Mouse (Mus musculus): Measurements from ENCODE around the gene Pex19. TPM values are rescaled to one million over a fixed set of nuclear protein-coding genes. Genes with fewer than 3 reads are reported as not detected.

Pex19 gene
- polyA plus RNA-seq, 1 experiment = 85.8 TPM

DNA sequence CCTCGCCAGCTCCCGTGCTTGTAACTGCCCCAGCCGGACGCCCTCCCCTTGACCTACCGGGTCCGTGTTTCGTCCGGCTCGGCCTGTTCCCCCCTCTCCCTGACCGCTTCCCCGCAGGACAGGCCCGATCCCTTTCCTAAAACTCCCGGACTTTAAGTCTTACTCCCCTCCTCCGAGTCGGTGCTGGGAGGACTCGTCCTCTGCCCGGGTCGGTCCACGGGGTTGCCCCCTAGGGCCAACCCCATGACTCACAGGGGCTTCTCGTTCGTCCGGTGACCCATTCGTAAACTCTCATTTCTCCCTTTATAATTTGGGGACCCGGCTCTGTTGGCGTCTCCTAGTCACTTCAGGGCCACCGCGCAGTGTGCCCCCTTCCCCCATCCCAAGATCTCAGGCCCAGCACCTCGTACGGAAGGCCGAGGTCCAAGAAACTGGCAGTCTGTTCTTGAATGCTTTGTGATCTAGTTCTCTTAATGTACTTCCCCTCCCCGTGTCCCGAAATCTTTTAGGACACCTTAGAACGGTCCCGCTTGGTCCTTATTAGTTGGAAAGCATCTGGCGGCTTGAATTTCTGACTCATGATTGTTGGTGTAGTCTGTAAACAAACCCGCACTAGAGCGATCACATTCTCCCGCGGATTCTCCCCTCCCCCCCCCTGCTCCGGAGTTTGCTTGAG lies 21.9 kb downstream of the Pex19 start:
- peak overlapping the region; percentile 88 for H3K4me3 ChIP-seq (ENCODE audit: insufficient read depth, low read length)
- no peak for TF ChIP-seq CTCF (IDR thresholded peaks at IDR 0.05; ENCODE audit: extremely low read depth, insufficient read depth, low read length)
- no peak for TF ChIP-seq POLR2A (IDR thresholded peaks at IDR 0.05; ENCODE audit: extremely low read depth, insufficient read depth, low read length)
- H3K27ac ChIP-seq (ENCODE audit: insufficient read depth, low read length) = peak overlapping the region; percentile 97
- H3K4me1 ChIP-seq (ENCODE audit: control insufficient read depth, insufficient read depth, low read length) = no peaks in the 10 kb centered on the region; the same call in 1 of the 2 replicates

DNA sequence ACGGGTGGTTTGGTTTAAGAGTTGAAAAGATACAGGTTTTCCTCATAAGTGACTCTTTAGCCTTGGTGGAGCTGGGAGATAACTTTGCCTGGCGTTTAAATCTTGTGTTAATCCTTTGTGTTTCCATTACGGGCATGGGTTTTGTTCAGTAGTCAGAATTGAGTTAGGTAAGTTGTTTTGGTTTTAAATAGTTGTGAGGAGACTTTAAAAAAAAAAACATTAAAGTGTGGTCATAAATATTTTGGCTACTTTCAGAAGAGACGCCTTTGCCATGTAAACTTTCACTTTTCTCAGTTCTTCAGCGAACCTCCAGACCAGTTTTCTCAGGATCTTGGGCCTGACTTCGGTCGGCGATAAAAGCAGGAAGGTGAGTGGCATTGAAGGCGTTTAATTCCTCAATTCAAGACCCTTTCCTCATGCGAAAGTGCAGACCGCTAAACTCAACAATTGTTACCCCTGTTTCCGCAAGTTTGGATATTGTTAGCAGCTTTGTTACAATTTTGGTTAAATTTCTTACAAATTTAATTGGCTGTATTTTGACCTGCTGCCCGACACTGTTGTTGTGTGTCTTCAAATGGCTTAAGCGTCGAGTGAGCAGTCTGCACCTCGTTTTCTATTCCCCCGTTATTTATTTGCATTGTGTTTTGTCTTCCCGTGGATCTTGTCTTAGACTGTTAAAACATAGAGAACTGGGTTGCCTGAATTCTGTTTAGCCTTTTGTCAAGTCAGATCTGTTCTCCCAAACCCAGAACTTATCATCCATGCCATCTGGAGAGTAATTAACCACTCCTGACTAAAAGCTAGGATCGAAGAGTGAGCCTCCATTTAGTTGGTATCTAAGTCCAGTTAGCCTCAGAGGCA lies 22.6 kb downstream of the Pex19 start:
- Histone ChIP-seq H3K4me1 (ENCODE audit: control insufficient read depth, insufficient read depth, low read length) (no peaks in the 10 kb centered on the region; the same call in 1 of the 2 replicates), H3K4me3 (ENCODE audit: insufficient read depth, low read length) (peak overlapping the region; percentile 88), H3K27ac (ENCODE audit: insufficient read depth, low read length) (no peak overlapping the region)
- no peak for TF ChIP-seq POLR2A (IDR thresholded peaks at IDR 0.05; ENCODE audit: extremely low read depth, insufficient read depth, low read length)
- TF ChIP-seq CTCF (IDR thresholded peaks at IDR 0.05; ENCODE audit: extremely low read depth, insufficient read depth, low read length) = no peak

- TF ChIP-seq CTCF (IDR thresholded peaks at IDR 0.05; ENCODE audit: extremely low read depth, insufficient read depth, low read length) (no peak), POLR2A (IDR thresholded peaks at IDR 0.05; ENCODE audit: extremely low read depth, insufficient read depth, low read length) (no peak)
- H3K4me1 ChIP-seq (ENCODE audit: control insufficient read depth, insufficient read depth, low read length) = peaks cover 1% of the 10 kb centered on the region; the same call in 1 of the 2 replicates
- H3K4me3 ChIP-seq (ENCODE audit: insufficient read depth, low read length) = no peak overlapping the region
- H3K27ac ChIP-seq (ENCODE audit: insufficient read depth, low read length) = no peak overlapping the region
These were observed 28.0 kb downstream of the Pex19 start for GRCm38 (mm10) chr1:172154536-172154935.

GRCm38 (mm10) chr1:172155518-172155917 lies 29.0 kb downstream of the Pex19 start:
- H3K4me3 ChIP-seq (ENCODE audit: insufficient read depth, low read length) = no peak overlapping the region
- peaks cover 1% of the 10 kb centered on the region; the same call in 1 of the 2 replicates for H3K4me1 ChIP-seq (ENCODE audit: control insufficient read depth, insufficient read depth, low read length)
- no peak overlapping the region for H3K27ac ChIP-seq (ENCODE audit: insufficient read depth, low read length)
- TF ChIP-seq POLR2A (IDR thresholded peaks at IDR 0.05; ENCODE audit: extremely low read depth, insufficient read depth, low read length) (no peak), CTCF (IDR thresholded peaks at IDR 0.05; ENCODE audit: extremely low read depth, insufficient read depth, low read length) (no peak)

GRCm38 (mm10) chr1:172159970-172160369 lies 33.4 kb downstream of the Pex19 start:
- peaks cover 4% of the 10 kb centered on the region for H3K4me1 ChIP-seq (ENCODE audit: control insufficient read depth, insufficient read depth, low read length)
- no peak for TF ChIP-seq POLR2A (IDR thresholded peaks at IDR 0.05; ENCODE audit: extremely low read depth, insufficient read depth, low read length)
- no peak for TF ChIP-seq CTCF (IDR thresholded peaks at IDR 0.05; ENCODE audit: extremely low read depth, insufficient read depth, low read length)
- no peak overlapping the region for H3K4me3 ChIP-seq (ENCODE audit: insufficient read depth, low read length)
- H3K27ac ChIP-seq (ENCODE audit: insufficient read depth, low read length) = no peak overlapping the region

- TF ChIP-seq CTCF (IDR thresholded peaks at IDR 0.05; ENCODE audit: extremely low read depth, insufficient read depth, low read length) (no peak), POLR2A (IDR thresholded peaks at IDR 0.05; ENCODE audit: extremely low read depth, insufficient read depth, low read length) (no peak)
- Histone ChIP-seq H3K27ac (ENCODE audit: insufficient read depth, low read length) (no peak overlapping the region), H3K4me1 (ENCODE audit: control insufficient read depth, insufficient read depth, low read length) (peaks cover 4% of the 10 kb centered on the region), H3K4me3 (ENCODE audit: insufficient read depth, low read length) (no peak overlapping the region)
These were observed 34.0 kb downstream of the Pex19 start for GRCm38 (mm10) chr1:172160508-172160907.

- Histone ChIP-seq H3K4me3 (ENCODE audit: insufficient read depth, low read length) (no peak overlapping the region), H3K4me1 (ENCODE audit: control insufficient read depth, insufficient read depth, low read length) (peaks cover 4% of the 10 kb centered on the region), H3K27ac (ENCODE audit: insufficient read depth, low read length) (no peak overlapping the region)
- TF ChIP-seq CTCF (IDR thresholded peaks at IDR 0.05; ENCODE audit: extremely low read depth, insufficient read depth, low read length) (peak; percentile 44; the same call in 1 of the 2 replicates), POLR2A (IDR thresholded peaks at IDR 0.05; ENCODE audit: extremely low read depth, insufficient read depth, low read length) (no peak)
These were observed 35.5 kb downstream of the Pex19 start for GRCm38 (mm10) chr1:172162009-172162408.

DNA sequence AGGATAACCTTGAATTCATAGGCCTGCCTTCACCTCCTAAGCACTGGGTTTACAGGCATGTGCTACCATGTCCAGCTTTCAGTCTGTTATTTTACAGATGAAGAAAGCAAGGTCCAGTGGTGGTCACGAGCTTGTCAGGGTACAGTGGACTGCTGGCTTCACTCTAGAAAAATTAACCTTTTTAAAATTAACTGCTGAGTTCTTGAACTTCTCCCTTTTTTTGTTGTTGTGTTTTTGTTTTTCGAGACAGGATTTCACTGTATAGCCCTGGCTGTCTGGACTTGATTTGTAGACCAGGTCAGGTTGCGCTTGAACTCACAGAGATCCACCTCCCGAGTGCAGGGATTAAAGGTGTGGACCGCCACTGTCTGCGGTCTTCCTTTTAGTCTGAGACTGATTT lies 36.4 kb downstream of the Pex19 start:
- H3K4me1 ChIP-seq (ENCODE audit: control insufficient read depth, insufficient read depth, low read length) = peaks cover 4% of the 10 kb centered on the region
- H3K4me3 ChIP-seq (ENCODE audit: insufficient read depth, low read length) = no peak overlapping the region
- no peak for TF ChIP-seq CTCF (IDR thresholded peaks at IDR 0.05; ENCODE audit: extremely low read depth, insufficient read depth, low read length)
- TF ChIP-seq POLR2A (IDR thresholded peaks at IDR 0.05; ENCODE audit: extremely low read depth, insufficient read depth, low read length) = no peak
- H3K27ac ChIP-seq (ENCODE audit: insufficient read depth, low read length) = no peak overlapping the region

DNA sequence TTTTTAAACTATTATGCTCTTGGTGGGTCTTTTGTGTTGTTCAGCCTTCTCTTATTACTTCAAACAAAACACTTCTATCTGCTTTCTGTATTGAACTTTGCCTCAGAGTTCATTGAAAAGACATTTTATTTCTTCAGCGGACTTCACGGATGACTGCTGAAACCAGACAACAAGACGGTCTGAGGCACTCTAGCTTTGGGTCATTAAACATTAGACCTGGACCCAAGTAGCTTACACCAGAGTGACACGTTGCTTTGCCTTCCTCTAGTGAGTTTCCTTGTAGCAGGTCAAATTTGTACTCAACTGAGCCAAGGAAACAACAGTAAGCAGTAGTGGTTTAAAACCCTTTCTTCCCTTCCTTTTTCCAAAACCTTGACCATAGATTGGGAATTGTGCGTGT lies 41.4 kb downstream of the Pex19 start:
- Histone ChIP-seq H3K4me3 (ENCODE audit: insufficient read depth, low read length) (no peak overlapping the region), H3K4me1 (ENCODE audit: control insufficient read depth, insufficient read depth, low read length) (no peaks in the 10 kb centered on the region), H3K27ac (ENCODE audit: insufficient read depth, low read length) (no peak overlapping the region)
- TF ChIP-seq CTCF (IDR thresholded peaks at IDR 0.05; ENCODE audit: extremely low read depth, insufficient read depth, low read length) (no peak), POLR2A (IDR thresholded peaks at IDR 0.05; ENCODE audit: extremely low read depth, insufficient read depth, low read length) (no peak)
